Mouse (Mus musculus) gastrocnemius, postnatal 25 days (tissue): ENCODE data around the gene Rimbp3. TPM values are rescaled to one million over a fixed set of nuclear protein-coding genes. Genes with fewer than 3 reads are reported as not detected.
"Not testable (repeated sequence)": the region's sequence is repeated elsewhere in the genome, so short reads cannot be mapped to it uniquely, and the experiment has no call there.

ENCODE experiments used
- DNase-seq: peaks from one replicate; pipeline ENCODE4 v3.0.0; 2022
- total RNA-seq, 2 experiments: library from RNA; stranded (reverse); gene quantifications; 1 replicate in 1 of 2; 2 replicates in 1 of 2; pipeline ENCODE4 v1.2.3; 2021

Rimbp3 gene
- total RNA-seq, 2 experiments from 2014 or later = not detected

DNA sequence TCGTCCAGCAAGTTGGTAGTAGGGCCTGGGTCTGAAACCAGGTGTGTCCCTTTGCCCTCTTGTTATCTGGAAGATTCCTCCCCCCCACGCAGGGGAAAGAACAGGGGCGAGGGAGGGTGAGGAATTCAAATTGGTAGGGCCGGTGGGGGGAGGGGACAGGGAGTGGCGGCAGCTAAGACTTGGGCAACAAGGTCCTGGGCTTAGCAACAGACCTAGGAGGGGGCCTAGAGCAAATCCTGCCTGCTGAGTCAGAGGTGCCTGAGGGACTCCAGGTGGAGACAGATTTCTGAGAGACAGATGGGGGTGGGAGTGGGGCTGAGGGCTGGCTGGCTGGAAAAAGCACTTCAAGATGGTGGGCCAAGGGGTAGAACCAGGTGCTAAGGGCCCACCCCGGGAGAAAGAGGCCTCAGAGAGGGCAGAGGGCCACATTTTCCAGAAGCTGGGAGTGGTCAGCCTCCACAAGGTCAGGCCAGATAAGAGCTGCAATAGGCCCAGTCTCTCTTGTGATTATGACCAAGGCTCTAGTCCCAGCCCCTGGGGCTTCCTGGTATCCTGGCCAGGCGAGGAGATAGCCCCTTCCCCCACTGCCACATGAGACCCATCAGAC, 11.8 kb downstream of the Rimbp3 start:
- no peak for DNase-seq

DNA sequence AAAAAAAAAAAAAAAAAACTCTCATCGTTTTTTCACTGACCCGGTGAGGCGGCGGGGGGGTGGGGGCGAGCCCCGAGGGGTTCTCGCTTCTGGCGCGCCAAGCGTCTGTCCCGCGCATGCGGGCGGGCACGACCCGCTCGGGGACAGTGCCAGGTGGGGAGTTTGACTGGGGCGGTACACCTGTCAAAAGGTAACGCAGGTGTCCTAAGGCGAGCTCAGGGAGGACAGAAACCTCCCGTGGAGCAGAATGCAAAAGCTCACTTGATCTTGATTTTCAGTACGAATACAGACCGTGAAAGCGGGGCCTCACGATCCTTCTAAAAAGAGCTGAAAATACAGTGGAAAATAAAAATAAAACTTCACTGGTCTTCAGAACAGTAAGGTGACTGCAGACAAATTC, 13.8 kb downstream of the Rimbp3 start:
- peak; percentile 84 for DNase-seq

DNA sequence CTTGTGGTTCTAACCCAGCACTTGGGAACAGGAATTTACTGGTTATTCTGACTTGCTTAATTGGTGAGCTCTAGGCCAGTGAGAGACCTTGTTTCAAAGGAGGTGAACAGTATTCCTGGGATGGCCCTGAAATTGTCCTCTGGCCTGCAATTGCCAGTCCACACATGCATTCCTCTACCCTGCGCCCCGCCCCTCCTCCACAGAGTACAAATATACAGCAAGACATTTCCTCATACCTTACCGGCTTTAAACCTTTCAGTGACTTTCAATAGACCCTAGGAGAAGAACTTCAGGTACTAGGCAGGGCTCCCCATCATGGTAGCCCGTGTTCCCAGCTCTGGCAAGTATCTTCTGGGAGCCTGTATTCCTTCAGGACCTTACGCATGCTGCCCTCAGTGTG, 17.2 kb downstream of the Rimbp3 start:
- no peak for DNase-seq

DNA sequence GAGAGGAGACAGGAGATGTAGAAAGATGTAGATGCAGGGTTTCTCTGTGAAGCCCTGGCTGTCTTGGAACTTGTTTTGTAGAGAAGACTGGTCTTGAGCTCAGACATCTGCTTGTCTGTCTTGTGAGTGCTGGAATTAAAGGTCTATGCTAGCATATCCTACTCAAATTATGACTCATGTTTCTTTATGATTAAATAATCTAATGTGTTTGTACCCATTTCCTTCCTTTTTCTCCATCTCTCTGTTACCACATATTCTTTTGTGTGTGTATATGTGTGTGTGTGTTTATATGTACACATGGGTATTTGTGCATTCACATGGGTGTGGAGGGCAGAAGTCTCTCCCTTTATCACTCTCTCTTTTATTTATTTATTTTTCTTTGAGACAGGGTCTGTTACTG, 18.1 kb downstream of the Rimbp3 start:
- DNase-seq = no peak

DNA sequence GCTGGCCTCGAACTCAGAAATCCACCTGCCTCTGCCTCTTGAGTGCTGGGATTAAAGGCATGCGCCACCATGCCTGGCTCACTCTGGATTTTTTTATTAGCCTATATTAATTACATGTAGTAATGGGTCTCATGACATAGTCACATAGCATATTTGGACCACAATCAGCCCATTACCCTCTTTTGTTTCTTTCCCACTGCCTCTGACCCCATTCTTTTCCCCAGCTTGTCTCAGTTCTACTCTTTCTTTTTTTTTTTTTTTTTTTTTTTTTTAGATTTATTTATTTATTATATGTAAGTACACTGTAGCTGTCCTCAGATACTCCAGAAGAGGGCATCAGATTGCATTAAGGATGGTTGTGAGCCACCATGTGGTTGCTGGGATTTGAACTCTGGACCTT, 23.1 kb downstream of the Rimbp3 start:
- not testable (repeated sequence) for DNase-seq

DNA sequence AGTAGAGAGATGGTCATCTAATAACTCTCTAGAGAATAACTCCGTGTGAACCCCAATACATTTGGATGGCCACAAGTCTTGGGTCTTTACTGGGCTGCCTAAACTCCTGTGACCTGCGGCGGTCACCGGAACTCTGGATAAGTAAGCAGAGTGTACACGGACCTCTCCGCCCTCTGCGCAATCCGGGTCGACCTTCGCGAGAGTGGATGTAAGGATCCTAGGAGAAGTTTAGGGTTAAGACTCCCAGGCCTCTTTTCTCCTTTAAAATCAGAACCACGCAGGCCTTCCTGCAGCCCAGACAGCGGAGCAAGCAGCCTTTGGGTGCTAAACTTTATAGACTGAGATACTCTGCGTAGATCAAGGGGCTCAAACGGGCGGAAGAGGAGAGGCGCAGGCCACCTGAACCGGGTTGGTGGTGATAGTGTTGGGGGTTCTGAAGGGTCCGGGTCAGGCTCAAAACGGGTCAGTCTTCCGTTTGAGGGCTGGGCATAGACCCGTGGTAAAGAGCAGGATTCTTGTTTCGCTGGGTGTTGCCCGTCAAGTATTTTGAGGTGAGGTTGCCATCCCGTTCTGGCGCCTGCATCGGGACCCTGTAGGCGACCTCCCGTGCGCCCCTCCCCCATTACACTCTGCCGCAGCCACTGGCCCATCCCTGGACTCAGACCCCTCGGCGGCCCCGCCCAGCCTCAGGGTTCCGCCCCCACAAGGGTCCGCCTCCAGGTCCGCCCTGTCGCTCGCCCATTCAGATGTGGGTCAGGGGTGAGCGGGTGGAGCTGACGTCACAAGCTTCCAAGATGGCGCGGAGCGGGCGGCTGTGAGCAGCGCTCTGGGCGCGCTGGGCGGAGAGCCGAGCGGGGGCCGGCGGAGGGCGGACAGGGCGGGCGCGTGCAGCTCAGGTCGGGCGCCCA, 24.6 kb downstream of the Rimbp3 start, which contains the start of gene Hic2:
TSS of gene Hic2 (plus strand) at position 779 of the 908 bp plus-strand sequence.
- peak; percentile 95 for DNase-seq

DNA sequence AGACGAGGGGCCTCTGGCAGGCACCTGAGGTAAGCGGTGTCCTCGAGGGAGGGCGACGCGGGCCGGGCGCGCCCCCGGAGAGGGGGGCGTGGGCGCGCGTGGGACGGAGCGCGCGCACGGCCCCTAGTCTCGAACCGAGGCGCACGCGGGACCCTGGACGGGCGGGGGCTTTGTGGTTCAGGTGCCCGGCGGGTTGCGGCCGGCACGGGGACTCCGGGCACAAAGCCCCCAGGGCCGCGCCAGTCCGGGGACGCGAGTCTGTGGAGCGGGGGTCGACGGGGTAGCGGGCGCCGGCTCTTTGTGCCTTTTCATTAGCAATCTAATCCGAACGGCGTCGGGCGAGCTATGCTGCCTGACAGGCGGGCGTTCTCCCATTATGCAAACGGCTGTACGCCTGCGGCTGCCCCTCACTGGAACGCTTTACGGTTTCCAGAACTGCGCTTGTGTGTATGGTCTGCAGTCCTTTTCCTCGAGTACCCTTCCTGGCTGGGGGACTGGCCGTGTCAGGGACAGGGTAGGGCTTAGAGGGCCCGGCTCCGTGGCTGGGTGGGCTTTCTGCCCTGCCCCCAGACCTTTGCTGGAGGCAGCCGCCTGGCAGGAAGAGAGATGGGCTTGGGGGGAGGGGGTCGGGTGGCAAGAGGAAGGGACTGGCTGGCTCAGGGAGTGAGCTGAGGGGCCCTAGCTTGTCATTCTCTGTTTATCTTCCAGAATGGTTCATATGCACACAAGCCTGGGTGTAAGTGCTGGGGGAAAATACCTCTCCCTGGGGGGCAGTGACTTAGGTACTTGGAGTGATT, 25.5 kb downstream of the Rimbp3 start:
- peak; percentile 26 for DNase-seq

DNA sequence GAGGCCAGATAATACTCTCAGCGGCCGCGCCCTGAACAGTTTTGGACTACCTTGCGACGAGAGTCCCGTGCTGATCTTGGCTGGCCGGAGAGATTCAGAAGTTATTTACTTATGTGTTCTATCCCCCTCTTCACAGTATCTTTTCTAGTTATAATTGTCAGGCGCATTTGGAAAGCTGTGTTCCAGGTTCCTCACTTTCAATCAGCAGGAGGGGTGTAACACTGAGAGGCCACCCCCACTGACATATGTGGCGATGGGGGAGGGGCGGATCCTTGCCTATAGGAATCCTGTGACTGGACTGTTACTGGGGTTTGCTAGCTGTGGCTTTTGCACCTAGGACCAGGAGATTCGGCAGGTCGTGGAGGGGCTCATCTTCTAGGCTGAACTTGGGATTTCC, 26.1 kb downstream of the Rimbp3 start:
- no peak for DNase-seq

DNA sequence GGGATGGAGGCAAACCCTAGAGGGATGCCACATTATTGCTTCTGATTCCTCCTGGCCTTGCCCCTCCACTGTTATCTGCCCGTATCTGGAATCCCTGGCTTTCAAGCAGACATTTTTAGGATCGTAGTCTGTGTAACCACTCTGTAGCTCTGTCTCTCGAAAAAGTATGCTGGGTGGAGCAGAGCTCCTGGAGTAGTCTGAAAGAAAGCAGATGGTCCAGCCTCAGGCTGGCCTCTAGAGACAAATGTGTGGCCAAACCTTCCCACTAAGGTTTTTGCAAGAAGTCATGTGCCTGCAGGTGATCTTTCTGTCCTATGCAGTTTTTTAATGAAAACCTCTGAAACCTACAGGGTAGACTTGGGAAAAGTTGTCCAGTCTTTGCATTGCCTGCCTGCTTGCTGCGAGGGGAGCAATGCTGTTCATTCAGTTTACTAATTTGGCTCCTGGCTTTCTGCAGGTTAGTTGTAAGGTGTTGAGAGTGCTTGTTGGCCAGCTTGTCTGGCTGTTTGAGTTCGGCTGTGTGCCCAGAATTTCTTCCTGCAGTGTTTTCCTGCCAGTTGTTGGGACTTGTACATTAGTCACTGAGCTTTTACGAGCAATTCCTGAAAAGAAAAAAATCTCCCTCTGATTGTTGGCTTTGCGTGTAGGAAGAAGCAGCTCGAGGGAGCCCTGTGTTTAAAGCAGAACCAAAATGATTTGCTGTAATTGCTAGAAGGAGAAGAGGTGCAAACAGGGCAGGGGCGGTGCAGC, 26.7 kb downstream of the Rimbp3 start:
- DNase-seq = no peak

DNA sequence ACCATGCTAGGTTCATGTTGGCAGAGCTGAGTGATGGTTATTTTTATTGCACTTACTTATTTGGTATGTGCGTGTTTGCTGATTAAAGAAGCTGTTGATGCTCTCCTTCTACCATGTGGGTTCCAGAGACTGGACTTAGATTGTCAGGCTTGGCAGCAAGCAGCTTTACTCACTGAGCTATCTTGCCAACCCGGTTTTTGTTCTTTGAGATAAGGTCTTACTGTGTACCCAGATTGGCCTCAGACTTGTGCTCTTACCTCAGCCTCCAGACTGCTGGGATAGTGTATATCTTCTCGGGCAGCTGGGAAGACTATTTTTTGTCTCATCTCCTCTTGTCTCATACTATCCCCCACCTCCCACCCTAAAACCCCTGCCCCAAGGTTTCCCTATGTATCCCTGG, 29.2 kb downstream of the Rimbp3 start:
- DNase-seq = no peak

DNA sequence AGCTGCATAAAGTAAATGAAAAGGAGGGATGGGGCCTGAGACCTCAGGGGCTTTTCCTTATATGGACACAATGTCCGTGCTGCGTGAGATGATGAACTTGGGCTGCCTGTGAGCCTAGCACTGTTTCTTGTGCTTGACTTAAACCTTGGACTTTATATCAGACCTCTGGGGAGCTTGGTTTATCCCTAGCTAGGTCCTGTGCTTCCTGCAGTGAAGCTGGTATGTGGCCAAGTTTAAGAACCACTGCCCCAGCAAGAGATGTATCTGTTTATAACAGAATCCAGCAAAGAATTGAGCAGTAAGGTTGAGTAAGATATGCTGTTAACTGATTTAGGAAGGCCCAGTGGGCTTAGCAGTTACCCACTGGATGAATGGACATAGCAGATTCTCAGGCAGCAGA, 31.0 kb downstream of the Rimbp3 start:
- no peak for DNase-seq

DNA sequence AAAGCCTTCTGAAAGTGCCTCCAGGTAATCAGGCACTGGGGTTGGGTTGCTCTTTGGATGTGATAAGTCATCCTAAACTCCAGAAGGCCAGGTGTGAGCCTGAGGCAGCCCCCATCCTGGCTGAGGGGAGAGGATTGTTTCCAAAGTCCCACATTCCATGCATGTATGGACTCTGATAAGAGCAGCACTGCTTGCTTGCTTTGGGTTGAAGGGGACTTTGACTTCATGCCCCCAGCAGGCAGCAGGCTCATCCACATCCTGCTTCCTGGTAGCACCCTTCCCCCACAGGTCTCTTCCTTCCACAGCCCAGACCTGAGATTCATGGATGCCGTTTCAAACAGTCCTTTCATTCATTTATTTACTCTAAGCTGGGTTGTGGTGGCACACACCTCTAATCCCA, 35.3 kb downstream of the Rimbp3 start:
- no peak for DNase-seq

DNA sequence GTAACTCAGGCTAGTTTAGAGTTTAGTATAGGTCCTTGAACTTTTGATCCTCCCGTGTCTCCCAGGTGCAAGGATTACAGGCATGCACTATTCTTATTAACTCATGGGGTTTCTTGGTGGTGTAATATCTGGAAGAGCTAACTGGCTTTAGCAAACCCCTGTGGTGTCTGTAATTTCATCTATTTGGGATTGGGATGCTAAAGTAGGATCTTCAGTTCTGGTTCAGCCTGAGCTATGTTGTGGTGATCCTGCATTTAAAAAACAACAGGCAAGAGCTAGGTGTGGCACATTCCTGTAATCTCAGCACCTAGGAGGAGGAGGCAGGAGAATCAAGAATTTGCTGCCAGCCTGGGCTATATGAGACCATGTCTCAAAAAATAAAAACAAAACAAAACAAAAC, 36.6 kb downstream of the Rimbp3 start:
- no peak for DNase-seq

DNA sequence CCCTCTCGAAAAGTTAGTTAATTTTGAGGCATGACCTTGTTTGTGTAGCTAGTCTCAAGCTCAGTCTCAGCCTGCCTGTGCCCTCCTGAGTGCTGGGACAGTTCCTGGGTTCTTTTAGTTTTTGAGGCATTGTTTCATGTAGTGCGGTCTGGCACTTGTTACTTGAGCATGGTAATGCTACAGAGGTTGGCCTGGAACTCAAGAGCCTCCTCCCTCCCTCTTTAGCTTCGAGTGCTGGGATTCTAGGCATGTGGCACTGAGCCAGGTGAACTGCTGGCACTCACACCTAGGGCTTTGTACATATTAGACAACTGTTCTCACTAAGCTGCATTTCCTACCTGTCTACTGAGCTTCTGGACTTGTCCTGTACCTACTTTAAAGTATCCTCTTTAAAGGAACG, 39.3 kb downstream of the Rimbp3 start:
- no peak for DNase-seq

DNA sequence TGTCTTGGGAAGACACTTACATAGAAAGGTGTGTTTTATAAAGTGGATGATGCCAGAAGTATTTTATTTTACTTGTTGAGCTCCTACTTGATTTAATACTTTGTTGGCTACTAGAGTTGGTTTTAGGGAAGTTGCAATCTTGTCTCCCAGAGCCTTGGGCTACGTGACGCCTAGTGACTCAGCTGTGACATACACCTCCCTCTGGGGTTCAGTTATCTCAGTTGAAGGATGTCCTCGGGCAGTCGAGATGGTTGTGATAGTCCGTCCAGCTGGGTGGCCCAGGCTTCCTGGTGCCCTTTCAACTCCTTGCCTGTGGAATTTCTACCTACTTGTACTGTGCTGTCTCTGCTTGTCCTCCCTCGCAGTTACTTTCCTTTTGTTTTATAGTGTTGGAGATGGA, 40.7 kb downstream of the Rimbp3 start:
- DNase-seq = no peak

DNA sequence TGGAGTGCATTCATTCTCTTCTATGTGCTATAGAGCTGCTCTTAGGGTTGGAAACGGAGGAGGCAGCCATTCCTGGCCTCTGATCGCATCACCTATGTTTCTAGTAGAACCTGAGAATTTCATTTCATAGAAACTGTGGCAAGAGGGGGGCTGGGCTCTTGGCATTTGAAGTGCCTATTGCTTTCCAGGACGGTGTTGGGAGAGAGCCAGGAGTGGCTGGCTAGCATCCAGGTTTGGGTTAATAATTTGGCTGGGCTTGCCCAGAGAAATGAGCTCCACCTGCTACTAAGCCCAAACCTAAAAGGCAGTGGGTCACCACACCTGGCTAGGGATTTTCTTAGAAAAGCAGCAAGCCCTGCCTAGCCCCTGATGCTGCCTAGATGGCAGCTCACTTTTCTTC, 43.1 kb downstream of the Rimbp3 start:
- no peak for DNase-seq

DNA sequence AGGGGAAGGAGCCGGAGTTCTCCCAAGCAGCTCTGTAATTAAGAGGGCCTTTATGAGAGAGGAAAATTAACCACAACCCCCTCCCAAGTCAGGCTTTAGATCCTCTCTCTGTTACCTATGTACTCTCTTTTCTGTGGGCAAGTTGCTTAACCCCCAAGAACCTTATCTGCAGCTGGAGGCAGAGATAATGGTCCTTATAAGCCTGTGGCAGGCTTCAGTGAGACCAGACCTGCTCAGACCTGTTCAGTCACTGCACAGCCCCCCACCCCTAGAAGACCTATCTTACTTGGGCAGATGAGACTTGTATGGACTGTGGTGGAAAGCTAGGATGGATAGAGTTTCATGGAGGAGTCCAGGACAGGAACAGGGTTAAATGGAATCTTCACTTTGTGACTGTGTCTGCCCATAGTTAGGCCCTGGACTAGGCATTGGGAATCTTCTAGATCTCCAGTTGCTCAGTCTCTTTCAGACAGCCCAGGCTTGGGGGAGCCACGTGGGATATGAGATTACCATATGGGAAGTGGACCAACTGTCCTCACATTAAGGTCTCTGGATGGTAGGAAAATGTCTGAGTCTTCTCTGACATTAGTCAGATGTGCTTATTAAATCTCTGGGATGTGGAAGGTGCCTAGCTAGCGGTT, 43.8 kb downstream of the Rimbp3 start:
- DNase-seq = no peak

DNA sequence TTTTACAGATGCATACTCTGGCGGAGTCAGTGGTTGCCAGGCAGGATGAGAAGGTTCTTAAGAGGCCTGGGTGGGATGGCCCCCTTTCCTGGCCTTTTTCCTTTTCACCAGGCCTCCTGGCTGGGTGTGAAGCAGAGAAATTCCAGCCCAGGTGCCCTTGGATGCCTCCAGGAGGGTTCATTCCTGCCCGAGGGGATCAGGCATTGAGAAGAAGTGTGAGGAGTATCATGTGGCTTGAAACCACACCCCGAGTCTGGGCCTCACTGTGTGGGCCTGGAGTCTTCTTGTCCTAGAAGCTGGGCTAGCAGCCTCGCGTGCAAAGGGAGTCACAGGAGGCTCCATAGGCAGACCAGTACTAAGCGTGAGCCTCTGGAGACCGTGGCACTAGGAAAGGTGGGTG, 44.4 kb downstream of the Rimbp3 start:
- DNase-seq = no peak

DNA sequence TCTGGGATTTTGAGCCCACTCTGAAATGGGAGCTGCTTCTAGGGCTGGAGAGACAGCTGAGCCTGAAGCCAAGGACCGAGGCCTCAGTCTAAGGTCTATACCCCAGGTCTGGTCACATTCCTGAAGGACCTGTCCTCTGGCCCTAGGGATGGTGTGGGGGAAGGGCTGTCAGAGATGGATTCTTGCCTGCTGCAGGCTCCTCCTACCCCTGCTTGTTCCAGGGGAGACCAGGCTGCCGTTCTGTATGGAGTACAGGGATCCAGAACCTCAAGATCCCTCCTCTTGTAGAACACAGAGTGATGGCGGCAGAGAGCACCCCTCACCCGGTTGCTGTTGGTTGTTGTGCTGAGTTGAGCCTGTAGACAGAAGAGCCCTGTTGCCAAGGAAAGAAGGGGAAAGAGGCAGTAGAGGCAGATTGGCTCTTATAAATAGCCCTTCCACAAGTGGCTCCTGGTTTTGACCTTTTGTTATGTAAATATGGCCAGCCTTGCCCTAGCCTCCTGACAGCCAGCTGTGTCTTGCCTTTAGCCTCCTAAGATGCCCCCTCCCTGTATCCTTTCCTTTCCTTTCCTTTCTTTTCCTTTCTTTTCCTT, 45.7 kb downstream of the Rimbp3 start:
- no peak for DNase-seq

DNA sequence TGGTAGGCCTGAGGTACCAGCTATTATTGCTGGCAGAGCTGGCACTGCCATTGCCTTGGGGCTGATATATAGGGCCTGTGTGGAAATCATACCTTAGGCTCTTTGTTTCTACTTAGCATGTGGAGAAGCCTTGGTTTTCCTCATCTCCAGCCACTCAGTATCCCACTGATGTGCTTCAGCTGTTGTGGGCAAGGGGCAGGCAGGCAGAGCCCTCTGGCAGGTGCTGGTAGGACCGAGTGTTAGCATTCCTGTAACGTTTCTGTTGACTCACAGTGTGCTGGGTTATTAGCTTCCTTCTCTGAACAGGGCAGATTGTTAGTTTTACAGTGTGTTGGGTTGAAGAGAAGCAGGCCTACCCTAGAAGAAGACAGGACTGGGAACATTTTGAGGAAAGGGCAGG, 46.9 kb downstream of the Rimbp3 start:
- DNase-seq = no peak

DNA sequence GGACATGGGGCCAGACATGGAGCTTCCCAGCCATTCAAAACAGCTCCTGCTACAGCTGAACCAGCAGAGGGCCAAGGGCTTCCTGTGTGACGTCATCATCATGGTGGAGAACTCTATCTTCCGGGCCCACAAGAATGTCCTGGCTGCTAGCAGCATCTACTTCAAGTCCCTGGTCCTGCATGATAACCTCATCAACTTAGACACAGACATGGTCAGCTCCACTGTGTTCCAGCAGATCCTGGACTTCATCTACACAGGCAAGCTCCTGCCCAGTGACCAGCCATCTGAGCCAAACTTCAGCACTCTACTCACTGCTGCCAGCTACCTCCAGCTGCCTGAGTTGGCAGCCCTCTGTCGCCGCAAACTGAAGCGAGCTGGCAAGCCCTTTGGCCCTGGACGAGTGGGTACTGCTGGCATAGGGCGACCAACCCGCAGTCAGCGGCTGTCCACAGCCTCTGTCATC, 49.0 kb downstream of the Rimbp3 start:
- peak; percentile 92 for DNase-seq
